Mouse (Mus musculus) forebrain, embryonic 15.5 days (tissue): ENCODE measurements around the gene Prap1. TPM values are rescaled to one million over a fixed set of nuclear protein-coding genes. Genes with fewer than 3 reads are reported as not detected.
"Not testable (repeated sequence)": the region's sequence is repeated elsewhere in the genome, so short reads cannot be mapped to it uniquely, and the experiment has no call there.

Source experiments
- ATAC-seq: fragments of 200-750 bp; cut with Nextera tagmentation; replicated peaks from 2 replicates; pipeline ENCODE4 v1.8.0; 2017; ENCODE audit warnings: mild to moderate bottlenecking, moderate TSS enrichment, moderate library complexity
- H3K27ac ChIP-seq: fragments of 300-500 bp; sonication (generic); replicated peaks from 2 replicates; pipeline ENCODE4 v1.5.1; 2015; ENCODE audit warnings: mild to moderate bottlenecking, inconsistent platforms
- H3K27me3 ChIP-seq: fragments of 300-500 bp; sonication (generic); 2 replicates; pipeline ENCODE4 v1.6.1; 2015; ENCODE audit warnings: inconsistent platforms
- H3K36me3 ChIP-seq: fragments of 300-500 bp; sonication (generic); 2 replicates; pipeline ENCODE4 v1.6.1; 2015; ENCODE audit warnings: mild to moderate bottlenecking, inconsistent platforms
- H3K4me1 ChIP-seq: fragments of 300-500 bp; sonication (generic); 2 replicates; pipeline ENCODE4 v1.6.1; 2015; ENCODE audit warnings: inconsistent platforms
- H3K4me2 ChIP-seq: fragments of 300-500 bp; sonication (generic); replicated peaks from 2 replicates; pipeline ENCODE4 v1.6.1; 2015; ENCODE audit warnings: mild to moderate bottlenecking, inconsistent platforms
- H3K4me3 ChIP-seq: fragments of 300-500 bp; sonication (generic); 2 replicates; pipeline ENCODE4 v1.5.1; 2015; ENCODE audit warnings: mild to moderate bottlenecking, inconsistent platforms
- H3K9ac ChIP-seq: fragments of 300-500 bp; sonication (generic); replicated peaks from 2 replicates; pipeline ENCODE4 v1.6.1; 2015; ENCODE audit warnings: mild to moderate bottlenecking, inconsistent platforms
- H3K9me3 ChIP-seq: fragments of 300-500 bp; sonication (generic); 2 replicates; pipeline ENCODE4 v1.6.1; 2016; ENCODE audit warnings: inconsistent platforms
- WGBS: fragments of 180-500 bp; shearing (Covaris S2); methylation state at CpG from one replicate; pipeline ENCODE4 v1.1.7; 2015; ENCODE audit warnings: mixed read lengths; 5-methylcytosine and 5-hydroxymethylcytosine counted together
- polyA plus RNA-seq: library from polyadenylated mRNA; unstranded; fragments of >200 nt; fragmentation: Nextera tagmentation; extraction: Ambion mirVana; gene quantifications from 2 replicates; pipeline ENCODE4 v1.2.1, GENCODE M21; 2015

The Prap1 gene
- polyA plus RNA-seq, 1 experiment from 2014 or later: not detected

DNA sequence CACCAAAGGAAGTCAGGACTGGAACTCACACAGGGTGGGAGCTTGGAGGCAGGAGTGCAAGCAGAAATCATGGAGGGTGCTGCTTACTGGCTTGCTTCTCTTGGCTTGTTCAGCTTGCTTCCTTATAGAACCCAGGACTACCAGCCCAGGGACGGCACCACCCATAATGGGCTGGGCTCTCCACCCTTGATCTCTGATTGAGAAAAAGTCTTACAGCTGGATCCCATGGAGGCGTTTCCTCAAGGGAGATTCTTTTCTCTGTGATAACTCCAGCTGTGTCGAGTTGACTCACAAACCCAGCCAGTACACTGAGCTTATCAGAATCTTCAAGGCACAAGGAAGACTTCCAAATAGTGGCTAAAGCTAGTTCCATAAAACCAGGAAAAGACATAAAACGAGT lies 29.6 kb downstream of the Prap1 start:
- Histone ChIP-seq H3K4me2 (no peak overlapping the region), H3K4me3 (no peak overlapping the region), H3K27ac (no peak overlapping the region), H3K4me1 (peaks cover 9% of the 10 kb centered on the region; the same call in 1 of the 2 replicates), H3K36me3 (no peaks in the 10 kb centered on the region), H3K9me3 (no peaks in the 10 kb centered on the region), H3K27me3 (no peaks in the 10 kb centered on the region), H3K9ac (no peak overlapping the region)
- 32% methylated on average over 4 of the region's 4 CpGs for WGBS
- no peak for ATAC-seq

DNA sequence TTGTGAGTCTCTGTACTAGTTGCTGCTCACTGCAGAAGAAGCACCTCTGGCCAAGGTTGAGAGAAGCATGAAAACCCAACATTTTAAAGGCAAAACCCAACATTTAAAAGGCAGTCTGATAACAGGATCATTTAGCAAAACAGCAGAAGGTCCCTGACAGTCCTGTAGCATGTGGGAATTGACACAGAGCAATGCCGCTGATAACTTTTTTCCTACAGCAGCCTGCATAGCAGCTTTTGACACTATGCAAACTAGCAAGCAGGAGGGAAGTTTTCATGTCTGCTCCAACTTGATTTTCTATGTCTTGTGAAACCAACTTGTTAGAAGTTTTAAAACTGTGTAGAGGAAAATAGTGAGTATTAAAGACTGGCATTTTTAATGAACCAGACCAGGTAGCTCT lies 31.2 kb downstream of the Prap1 start:
- Histone ChIP-seq H3K9me3 (no peaks in the 10 kb centered on the region), H3K9ac (no peak overlapping the region), H3K4me2 (no peak overlapping the region), H3K27me3 (no peaks in the 10 kb centered on the region), H3K4me3 (no peak overlapping the region), H3K27ac (no peak overlapping the region), H3K36me3 (no peaks in the 10 kb centered on the region), H3K4me1 (peaks cover 9% of the 10 kb centered on the region; the same call in 1 of the 2 replicates)
- WGBS: 97% methylated on average over 1 of the region's 1 CpGs
- no peak for ATAC-seq

DNA sequence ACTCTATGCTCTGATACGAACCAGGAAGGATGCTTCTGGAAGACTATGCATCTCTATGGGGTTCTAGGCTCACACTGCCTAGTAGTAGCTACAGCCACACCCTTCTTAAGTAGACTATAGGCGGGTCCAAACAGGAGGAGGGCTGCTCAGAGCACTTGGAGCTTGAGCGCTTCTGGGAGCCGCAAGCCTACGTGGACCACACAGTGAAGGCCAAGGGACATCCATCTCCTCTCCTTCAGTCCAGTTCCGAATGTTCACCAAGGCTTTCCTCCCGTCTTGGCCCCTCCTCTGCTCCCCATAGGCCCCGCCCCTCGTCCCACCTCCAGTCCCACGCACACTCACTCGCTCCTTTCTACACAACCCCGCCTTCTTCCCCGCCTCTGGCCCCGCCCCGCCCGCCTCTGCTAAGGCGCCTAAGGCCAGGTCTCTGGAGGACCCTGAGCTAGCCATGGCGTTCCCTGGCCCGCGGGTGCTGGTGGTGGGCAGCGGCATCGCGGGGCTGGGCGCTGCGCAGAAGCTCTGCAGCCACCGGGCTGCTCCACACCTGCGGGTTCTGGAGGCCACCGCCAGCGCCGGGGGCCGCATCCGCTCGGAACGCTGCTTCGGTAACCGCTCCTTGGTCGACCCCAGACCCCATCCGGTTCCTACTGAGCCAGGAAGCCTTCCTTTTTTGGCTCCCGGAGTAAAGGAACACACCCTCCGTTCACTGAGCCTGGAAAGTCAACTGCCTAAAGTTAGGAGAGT lies 32.3 kb downstream of the Prap1 start:
- peaks cover 9% of the 10 kb centered on the region; the same call in 1 of the 2 replicates for H3K4me1 ChIP-seq
- H3K4me3 ChIP-seq: peak overlapping the region; percentile 91
- H3K27me3 ChIP-seq: no peaks in the 10 kb centered on the region
- H3K27ac ChIP-seq: no peak overlapping the region
- no peaks in the 10 kb centered on the region for H3K36me3 ChIP-seq
- H3K9me3 ChIP-seq: no peaks in the 10 kb centered on the region
- 2% methylated on average over 40 of the region's 40 CpGs for WGBS
- peak overlapping the region; percentile 94 for H3K4me2 ChIP-seq
- peak; percentile 97 for ATAC-seq
- peak overlapping the region; percentile 83 for H3K9ac ChIP-seq

DNA sequence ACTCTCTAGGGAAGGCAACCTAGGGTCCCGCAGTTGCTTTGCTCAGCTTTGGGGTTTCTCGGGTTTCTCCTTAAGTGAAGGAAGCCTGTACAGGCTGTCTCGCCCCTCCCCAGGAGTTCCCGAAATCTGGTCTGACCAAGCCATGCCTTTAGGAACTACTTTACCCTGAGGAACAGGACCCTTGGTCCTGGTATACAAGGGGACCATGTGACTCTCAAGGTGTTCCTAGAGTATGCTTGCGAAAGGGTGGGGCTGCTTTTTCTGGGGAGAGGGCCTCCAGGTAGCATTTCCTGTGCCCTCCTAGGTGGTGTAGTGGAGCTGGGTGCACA lies 32.8 kb downstream of the Prap1 start:
- H3K9me3 ChIP-seq: no peaks in the 10 kb centered on the region
- WGBS: 9% methylated on average over 5 of the region's 5 CpGs
- H3K27me3 ChIP-seq: no peaks in the 10 kb centered on the region
- no peaks in the 10 kb centered on the region for H3K36me3 ChIP-seq
- peak overlapping the region; percentile 94 for H3K4me2 ChIP-seq
- H3K4me1 ChIP-seq: peaks cover 9% of the 10 kb centered on the region; the same call in 1 of the 2 replicates
- peak overlapping the region; percentile 91 for H3K4me3 ChIP-seq
- H3K27ac ChIP-seq: no peak overlapping the region
- H3K9ac ChIP-seq: peak overlapping the region; percentile 83
- ATAC-seq: peak; percentile 21; the same call in 1 of the 2 replicates

DNA sequence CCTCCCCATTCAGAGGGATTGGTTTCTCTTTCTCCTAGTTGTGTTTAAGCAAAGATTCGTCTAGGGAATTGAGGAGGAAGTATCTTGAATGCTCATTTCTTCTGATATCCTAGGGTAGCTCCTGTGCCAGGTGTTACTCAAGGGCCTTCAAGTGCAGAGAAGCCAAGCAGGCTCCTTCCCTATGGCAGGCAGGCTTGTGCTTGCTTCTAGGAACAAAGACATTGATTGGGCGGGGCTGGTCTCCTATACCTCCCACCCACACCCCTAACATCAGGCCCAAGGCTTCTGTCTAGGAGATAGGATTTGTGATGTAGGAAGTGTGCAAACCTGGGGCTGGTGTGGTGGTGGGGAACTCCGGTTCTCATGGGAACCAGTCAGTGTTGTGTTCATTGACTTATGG lies 33.7 kb downstream of the Prap1 start:
- H3K27ac ChIP-seq: no peak overlapping the region
- H3K4me1 ChIP-seq: peaks cover 9% of the 10 kb centered on the region; the same call in 1 of the 2 replicates
- no peak overlapping the region for H3K4me2 ChIP-seq
- no peaks in the 10 kb centered on the region for H3K9me3 ChIP-seq
- no peak for ATAC-seq
- H3K9ac ChIP-seq: no peak overlapping the region
- 90% methylated on average over 3 of the region's 3 CpGs for WGBS
- no peaks in the 10 kb centered on the region for H3K27me3 ChIP-seq
- no peaks in the 10 kb centered on the region for H3K36me3 ChIP-seq
- no peak overlapping the region for H3K4me3 ChIP-seq

DNA sequence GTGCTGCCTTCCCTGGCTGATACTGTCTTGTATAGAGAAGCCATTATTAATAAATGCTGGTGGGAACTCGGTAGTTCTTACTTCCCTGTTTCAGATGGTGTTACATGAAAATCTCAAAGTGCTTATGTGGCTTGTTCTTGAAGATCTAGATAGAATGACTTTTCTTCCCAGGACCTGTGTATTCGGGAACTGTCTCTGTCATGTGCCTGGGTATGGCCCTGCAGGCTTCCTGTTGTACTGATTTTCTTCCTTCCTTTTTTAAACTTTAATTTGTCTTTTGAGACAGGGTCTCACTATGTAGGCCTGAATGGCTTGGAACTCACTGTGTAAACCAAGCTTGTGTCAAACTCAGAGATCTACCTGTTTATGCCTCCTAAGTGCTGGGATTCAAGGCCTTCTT lies 34.7 kb downstream of the Prap1 start:
- H3K9me3 ChIP-seq: no peaks in the 10 kb centered on the region
- 91% methylated on average over 2 of the region's 2 CpGs for WGBS
- H3K4me2 ChIP-seq: no peak overlapping the region
- no peak overlapping the region for H3K4me3 ChIP-seq
- no peaks in the 10 kb centered on the region for H3K36me3 ChIP-seq
- H3K4me1 ChIP-seq: peaks cover 9% of the 10 kb centered on the region; the same call in 1 of the 2 replicates
- H3K9ac ChIP-seq: no peak overlapping the region
- H3K27me3 ChIP-seq: no peaks in the 10 kb centered on the region
- H3K27ac ChIP-seq: no peak overlapping the region
- no peak for ATAC-seq

DNA sequence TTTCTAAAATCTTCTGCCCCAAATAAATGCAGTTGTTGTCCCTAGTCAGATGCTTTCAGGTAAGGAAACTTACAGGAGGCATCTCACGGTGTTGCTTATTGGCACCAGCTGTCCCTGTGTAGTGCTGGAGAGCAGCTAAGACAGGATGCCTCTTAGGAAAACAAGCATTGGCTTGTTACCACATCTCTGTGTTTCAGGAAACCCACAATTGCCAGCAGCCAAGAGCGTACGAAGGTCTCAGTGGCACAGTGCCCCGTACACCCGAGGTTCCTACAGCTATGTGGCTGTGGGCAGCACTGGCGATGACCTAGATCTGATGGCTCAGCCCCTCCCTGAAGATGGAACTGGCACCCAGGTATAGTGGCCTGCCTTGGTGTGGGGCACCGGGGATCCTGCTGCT lies 39.0 kb downstream of the Prap1 start:
- WGBS: 95% methylated on average over 7 of the region's 7 CpGs
- not testable (repeated sequence) for H3K4me1 ChIP-seq, H3K36me3 ChIP-seq, H3K9me3 ChIP-seq, H3K27me3 ChIP-seq, H3K9ac ChIP-seq, H3K27ac ChIP-seq, H3K4me2 ChIP-seq, ATAC-seq, H3K4me3 ChIP-seq

DNA sequence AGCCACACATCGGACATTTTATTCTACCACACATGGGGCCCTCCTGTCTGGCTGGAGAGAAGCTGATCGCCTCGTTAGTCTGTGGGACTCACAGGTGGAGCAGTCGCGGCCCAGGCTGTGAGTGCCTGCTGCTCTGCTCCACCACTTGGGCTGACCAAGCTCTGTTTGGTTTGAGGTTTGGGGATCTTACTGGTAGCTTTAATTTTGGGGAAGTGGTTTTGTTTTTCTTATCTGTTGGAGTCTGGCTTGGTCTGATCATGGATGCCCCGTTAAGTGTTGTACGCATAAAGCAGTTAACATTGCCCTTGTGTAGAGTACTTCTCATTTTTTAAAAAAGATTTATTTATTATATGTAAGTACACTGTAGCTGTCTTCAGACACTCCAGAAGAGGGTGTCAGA lies 40.8 kb downstream of the Prap1 start:
- H3K27ac ChIP-seq, H3K4me1 ChIP-seq, ATAC-seq, H3K4me3 ChIP-seq, H3K9ac ChIP-seq, H3K27me3 ChIP-seq, H3K9me3 ChIP-seq, H3K4me2 ChIP-seq, H3K36me3 ChIP-seq: not testable (repeated sequence)
- 91% methylated on average over 7 of the region's 7 CpGs for WGBS

DNA sequence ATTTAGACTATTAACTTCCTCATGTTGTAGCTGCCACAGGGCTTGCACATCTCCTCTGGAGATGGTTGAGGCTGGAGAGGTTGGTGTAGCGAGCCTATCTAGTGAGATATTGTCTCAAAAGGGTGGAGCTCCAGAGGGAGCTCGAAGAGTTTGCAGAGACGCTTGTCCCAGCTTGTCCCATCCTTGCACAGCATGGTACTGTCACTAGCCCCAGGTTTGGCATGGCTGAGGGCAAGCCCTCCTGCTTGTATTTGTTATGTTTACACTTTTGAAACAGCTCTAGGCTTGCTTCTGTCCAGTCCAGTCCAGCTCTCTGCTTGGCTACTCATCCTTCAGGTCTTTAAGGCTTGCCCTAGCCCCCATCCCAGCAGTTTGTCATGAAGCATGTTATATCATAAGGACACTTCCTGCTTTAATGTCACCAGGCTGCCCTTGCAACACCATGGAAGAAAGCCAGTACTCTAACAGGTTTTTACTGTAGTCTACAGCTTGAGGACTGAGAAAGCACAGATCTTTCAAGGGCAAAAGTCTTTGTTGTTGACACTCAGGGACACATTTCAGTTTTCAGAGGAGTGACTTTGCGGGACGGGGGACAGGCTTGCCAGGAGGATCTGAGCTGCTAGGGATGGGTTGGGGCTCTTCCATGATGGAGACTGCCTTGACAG lies 42.0 kb downstream of the Prap1 start:
- ATAC-seq: no peak
- Histone ChIP-seq H3K4me3 (no peak overlapping the region), H3K9ac (no peak overlapping the region), H3K36me3 (no peaks in the 10 kb centered on the region), H3K9me3 (no peaks in the 10 kb centered on the region), H3K27ac (no peak overlapping the region), H3K27me3 (no peaks in the 10 kb centered on the region), H3K4me2 (no peak overlapping the region), H3K4me1 (peaks cover 9% of the 10 kb centered on the region)
- 93% methylated on average over 5 of the region's 5 CpGs for WGBS

DNA sequence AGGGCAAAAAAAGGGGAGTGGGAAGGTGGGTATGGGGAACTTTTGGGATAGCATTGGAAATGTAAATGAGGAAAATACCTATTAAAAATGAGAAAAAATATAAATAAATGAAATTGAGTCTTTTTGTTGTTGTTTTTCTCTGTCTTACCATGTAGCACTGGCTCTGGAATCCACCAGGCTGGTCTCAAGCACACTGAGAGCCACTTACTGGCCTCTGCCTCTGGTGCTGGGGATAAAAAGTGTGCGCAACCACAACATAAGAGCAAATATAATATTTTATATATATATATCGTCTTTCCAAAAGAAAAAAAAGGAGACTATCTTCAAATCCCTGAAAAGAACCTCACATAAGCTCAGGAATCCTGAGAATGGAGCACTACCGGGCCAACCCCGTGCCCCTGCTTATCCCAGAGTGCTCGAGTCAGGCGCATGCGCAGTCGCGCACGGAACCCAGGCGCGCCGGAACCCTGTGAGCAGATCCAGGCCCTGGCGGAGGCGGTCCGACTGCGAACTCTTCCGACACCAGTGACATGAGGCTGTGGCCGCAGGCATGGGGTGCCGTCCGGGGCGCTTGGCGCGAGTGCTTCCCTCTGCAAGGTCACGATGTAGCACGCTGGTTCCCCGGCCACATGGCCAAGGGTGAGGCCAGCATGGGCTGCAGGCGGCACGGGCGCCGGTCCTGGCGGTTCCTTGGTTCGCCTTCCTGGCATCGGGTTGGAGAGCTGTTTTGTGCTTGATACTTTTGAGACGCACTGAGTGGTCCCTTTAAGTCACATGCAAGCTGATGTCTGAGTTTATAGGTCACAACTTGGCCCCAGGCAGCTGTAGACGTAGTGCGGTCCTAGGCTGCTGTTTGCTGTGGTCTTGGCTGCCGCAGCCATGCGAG lies 44.2 kb downstream of the Prap1 start, which contains the start of gene Mtg1:
Mtg1 (plus strand) TSS at position 430 of the 886 bp plus-strand sequence.
- no peaks in the 10 kb centered on the region for H3K36me3 ChIP-seq
- H3K4me3 ChIP-seq: peak within 1 kb of the TSS; percentile 63
- peak within 1 kb of the TSS; percentile 79 for H3K4me2 ChIP-seq
- H3K9ac ChIP-seq: peak within 1 kb of the TSS; percentile 68
- H3K9me3 ChIP-seq: no peaks in the 10 kb centered on the region
- peak within 1 kb of the TSS; percentile 70 for H3K27ac ChIP-seq
- ATAC-seq: peak; percentile 98
- H3K27me3 ChIP-seq: no peaks in the 10 kb centered on the region
- H3K4me1 ChIP-seq: peaks cover 12% of the 10 kb centered on the region
- 2% methylated on average over 39 of the region's 39 CpGs for WGBS

DNA sequence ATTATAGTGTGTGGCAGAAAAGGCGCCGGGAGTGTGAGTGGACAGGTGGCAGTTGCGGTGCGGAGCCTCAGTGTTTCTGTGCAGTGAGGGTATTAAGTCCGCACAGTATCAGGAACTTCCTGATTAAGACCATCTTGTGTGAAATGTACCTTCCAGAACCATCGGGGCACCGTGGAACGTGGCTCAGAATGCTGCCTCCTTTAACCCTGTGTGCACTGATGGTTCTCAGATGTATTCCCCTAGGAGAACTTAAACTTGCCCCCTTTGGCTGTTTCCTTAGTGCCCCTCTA lies 44.8 kb downstream of the Prap1 start:
- Histone ChIP-seq H3K4me3 (peak overlapping the region; percentile 63), H3K4me1 (peaks cover 12% of the 10 kb centered on the region), H3K36me3 (no peaks in the 10 kb centered on the region), H3K27ac (peak overlapping the region; percentile 70; the same call in 1 of the 2 replicates), H3K9ac (peak overlapping the region; percentile 68), H3K9me3 (no peaks in the 10 kb centered on the region), H3K27me3 (no peaks in the 10 kb centered on the region), H3K4me2 (peak overlapping the region; percentile 79)
- ATAC-seq: no peak; the same call in 1 of the 2 replicates
- under 1% methylated on average over 8 of the region's 8 CpGs for WGBS

DNA sequence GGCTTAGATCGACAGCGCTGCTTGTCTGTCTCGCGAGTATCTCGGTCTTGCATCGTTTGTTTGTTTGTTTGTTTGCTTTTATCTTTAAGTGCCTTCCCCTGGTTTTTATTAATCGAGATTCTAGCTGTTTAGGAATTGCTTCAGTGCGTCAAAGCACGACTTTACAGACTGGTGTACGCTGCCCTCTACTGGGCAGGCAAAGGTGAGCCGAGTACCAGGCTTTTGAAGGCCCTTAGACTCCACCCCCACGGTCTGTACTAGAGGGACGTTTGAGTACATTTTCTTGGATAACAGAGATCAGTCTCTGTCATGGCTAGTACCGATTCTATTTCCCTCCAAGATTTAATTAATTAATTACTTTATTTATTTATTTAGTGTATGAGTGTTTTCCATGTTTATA lies 48.2 kb downstream of the Prap1 start:
- Histone ChIP-seq H3K9ac (no peak overlapping the region), H3K36me3 (no peaks in the 10 kb centered on the region), H3K27ac (no peak overlapping the region), H3K27me3 (no peaks in the 10 kb centered on the region), H3K4me3 (no peak overlapping the region), H3K9me3 (no peaks in the 10 kb centered on the region), H3K4me2 (no peak overlapping the region), H3K4me1 (peaks cover 12% of the 10 kb centered on the region)
- 7% methylated on average over 14 of the region's 14 CpGs for WGBS
- ATAC-seq: no peak
